Mouse (Mus musculus): ENCODE data around the gene Lrch3. TPM values are rescaled to one million over a fixed set of nuclear protein-coding genes. Genes with fewer than 3 reads are reported as not detected.

Lrch3 gene
- polyA plus RNA-seq, 1 experiment = 9.0 TPM

DNA sequence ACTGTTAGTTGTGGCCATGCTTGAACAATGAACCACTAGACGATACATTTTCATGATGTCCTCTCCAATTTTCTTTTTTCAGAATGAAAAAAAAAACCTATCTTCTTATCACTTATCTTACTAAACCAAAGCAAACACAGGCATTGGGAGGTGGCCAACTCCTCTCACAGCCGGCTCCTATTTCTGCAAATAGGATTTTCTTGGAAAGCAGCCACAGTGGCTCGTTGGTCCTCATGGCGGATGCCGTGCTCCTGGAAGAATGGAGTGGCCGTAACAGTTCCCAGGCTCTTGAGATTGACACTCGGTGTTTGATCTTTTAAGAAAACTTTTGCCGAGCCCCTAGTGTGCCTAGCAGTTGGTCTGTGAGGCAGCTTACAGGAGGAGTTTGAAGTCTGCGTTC, 91.3 kb downstream of the Lrch3 start:
- no peaks in the 10 kb centered on the region for H3K79me2 ChIP-seq (ENCODE audit: control insufficient read depth, insufficient read depth)

DNA sequence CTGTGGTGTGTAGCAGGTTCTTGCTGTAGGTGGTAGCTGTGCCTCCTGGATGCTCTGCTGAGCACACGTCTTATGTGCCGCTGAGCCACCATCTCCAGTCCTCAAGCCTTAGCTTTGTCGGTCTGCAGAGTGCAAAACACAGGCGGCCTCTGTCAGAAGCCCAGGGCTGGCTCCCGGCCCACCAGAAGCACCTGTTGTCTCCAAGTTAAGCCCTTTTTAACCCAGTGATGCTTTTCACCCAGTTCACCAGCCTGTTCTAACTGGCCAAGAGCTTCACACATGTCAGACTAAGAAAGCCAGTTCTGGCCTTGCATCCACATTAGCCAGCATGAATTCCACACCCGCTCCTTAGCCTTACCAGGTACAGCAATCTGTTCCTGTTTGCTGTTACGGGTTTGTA, 93.0 kb downstream of the Lrch3 start:
- H3ac ChIP-seq (ENCODE audit: control insufficient read depth, insufficient read length) = no peak overlapping the region
- peaks cover 34% of the 10 kb centered on the region for H3K36me3 ChIP-seq (ENCODE audit: control insufficient read depth, insufficient read depth)

More for the DNA sequence above, 91.3 kb downstream of the Lrch3 start:
- H3K4me2 ChIP-seq (ENCODE audit: low read depth) = no peak overlapping the region
- H3K27me3 ChIP-seq (ENCODE audit: control insufficient read depth, insufficient read depth, insufficient read length) = no peaks in the 10 kb centered on the region
- no peak overlapping the region for H3ac ChIP-seq (ENCODE audit: control insufficient read depth, insufficient read length)
- TF ChIP-seq MYOD1 (IDR thresholded peaks at IDR 0.05; ENCODE audit: control insufficient read depth in 1 of 3, insufficient read length in 2 of 3, low read depth in 2 of 3) (no peak), CEBPB (IDR thresholded peaks at IDR 0.05; ENCODE audit: insufficient read depth, poor library complexity, severe bottlenecking) (no peak), MAX (IDR thresholded peaks at IDR 0.05; ENCODE audit: low read depth) (no peak), USF1 (IDR thresholded peaks at IDR 0.05; ENCODE audit: low read depth) (no peak)
- no peak overlapping the region for H3K4me3 ChIP-seq
- H3K36me3 ChIP-seq (ENCODE audit: control insufficient read depth, insufficient read depth) = peaks cover 37% of the 10 kb centered on the region

DNA sequence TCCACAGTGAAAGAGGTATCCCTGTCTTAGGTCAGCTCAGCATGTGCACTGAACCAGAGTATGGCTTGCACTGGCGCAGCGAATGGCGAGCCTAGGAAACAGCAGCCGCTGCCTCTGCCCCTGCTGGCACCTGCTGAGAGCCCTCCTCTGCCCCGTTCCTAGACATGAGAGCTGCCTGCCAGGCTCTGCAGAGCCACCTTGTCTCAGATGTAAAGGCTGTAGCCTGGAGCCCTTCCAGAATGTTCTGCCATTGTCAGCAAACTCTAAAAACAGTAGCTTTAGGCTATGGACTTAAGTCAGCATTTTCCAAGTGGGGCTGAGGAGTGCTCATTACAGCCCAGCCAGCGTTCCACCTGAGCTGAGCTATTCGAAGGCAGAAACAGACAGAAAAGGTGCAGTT, 93.5 kb downstream of the Lrch3 start:
- H3K79me2 ChIP-seq (ENCODE audit: control insufficient read depth, insufficient read depth) = no peaks in the 10 kb centered on the region
- TF ChIP-seq REST (IDR thresholded peaks at IDR 0.05; ENCODE audit: insufficient read depth, insufficient read length) (no peak), TCF3 (IDR thresholded peaks at IDR 0.05; ENCODE audit: insufficient read length, low read depth) (no peak), SRF (IDR thresholded peaks at IDR 0.05; ENCODE audit: control insufficient read depth, insufficient read length, low read depth) (no peak), MAX (IDR thresholded peaks at IDR 0.05; ENCODE audit: low read depth) (no peak), MYOD1 (IDR thresholded peaks at IDR 0.05; ENCODE audit: control insufficient read depth in 1 of 3, insufficient read length in 2 of 3, low read depth in 2 of 3) (no peak), POLR2A (IDR thresholded peaks at IDR 0.05; ENCODE audit: insufficient read length, low read depth) (no peak), E2F4 (IDR thresholded peaks at IDR 0.05; ENCODE audit: insufficient read depth) (no peak), MYOG (IDR thresholded peaks at IDR 0.05; ENCODE audit: control insufficient read depth in 1 of 3, insufficient read depth in 1 of 3, insufficient read length in 2 of 3, low read depth in 2 of 3) (no peak), USF1 (IDR thresholded peaks at IDR 0.05; ENCODE audit: low read depth) (no peak)
- no peak overlapping the region for H3K4me3 ChIP-seq
- peaks cover 34% of the 10 kb centered on the region for H3K36me3 ChIP-seq (ENCODE audit: control insufficient read depth, insufficient read depth)
- no peaks in the 10 kb centered on the region for H3K27me3 ChIP-seq (ENCODE audit: control insufficient read depth, insufficient read depth, insufficient read length)
- no peak overlapping the region for H3ac ChIP-seq (ENCODE audit: control insufficient read depth, insufficient read length)
- H3K4me2 ChIP-seq (ENCODE audit: low read depth) = no peak overlapping the region

More for the DNA sequence above, 93.0 kb downstream of the Lrch3 start:
- TF ChIP-seq MYOD1 (IDR thresholded peaks at IDR 0.05; ENCODE audit: control insufficient read depth in 1 of 3, insufficient read length in 2 of 3, low read depth in 2 of 3) = peak in 1 of 3 experiments; percentile 45
- TF ChIP-seq POLR2A (IDR thresholded peaks at IDR 0.05; ENCODE audit: insufficient read length, low read depth) = no peak
- Histone ChIP-seq H3K79me2 (ENCODE audit: control insufficient read depth, insufficient read depth) (no peaks in the 10 kb centered on the region), H3K4me3 (no peak overlapping the region), H3K27me3 (ENCODE audit: control insufficient read depth, insufficient read depth, insufficient read length) (no peaks in the 10 kb centered on the region), H3K4me2 (ENCODE audit: low read depth) (no peak overlapping the region)

DNA sequence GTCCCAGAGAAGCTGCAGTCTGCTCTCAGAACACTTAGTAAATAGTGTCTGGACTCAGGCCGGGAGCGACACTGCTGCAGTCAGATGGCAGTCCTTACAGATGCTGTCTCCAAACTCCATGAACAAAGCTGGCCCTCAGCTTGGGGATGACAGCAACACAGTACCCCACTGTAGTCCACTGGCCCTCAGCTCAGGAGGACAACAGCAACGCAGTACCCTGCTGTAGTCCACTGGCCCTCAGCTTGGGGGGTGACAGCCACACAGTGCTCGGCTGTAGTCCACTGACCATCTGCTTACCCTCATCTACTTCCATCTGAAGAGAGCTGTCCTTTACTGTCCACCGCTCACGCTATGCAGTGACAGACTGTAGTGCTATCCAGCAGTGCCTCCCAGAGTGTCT, 96.3 kb downstream of the Lrch3 start:
- Histone ChIP-seq H3K79me2 (ENCODE audit: control insufficient read depth, insufficient read depth) (no peaks in the 10 kb centered on the region), H3K4me3 (no peak overlapping the region), H3K27me3 (ENCODE audit: control insufficient read depth, insufficient read depth, insufficient read length) (no peaks in the 10 kb centered on the region), H3ac (ENCODE audit: control insufficient read depth, insufficient read length) (no peak overlapping the region), H3K36me3 (ENCODE audit: control insufficient read depth, insufficient read depth) (peaks cover 41% of the 10 kb centered on the region), H3K4me2 (ENCODE audit: low read depth) (no peak overlapping the region)
- no peak for TF ChIP-seq REST (IDR thresholded peaks at IDR 0.05; ENCODE audit: insufficient read depth, insufficient read length)
- no peak for TF ChIP-seq POLR2A (IDR thresholded peaks at IDR 0.05; ENCODE audit: insufficient read length, low read depth)
- TF ChIP-seq TCF3 (IDR thresholded peaks at IDR 0.05; ENCODE audit: insufficient read length, low read depth) = no peak
- TF ChIP-seq SRF (IDR thresholded peaks at IDR 0.05; ENCODE audit: control insufficient read depth, insufficient read length, low read depth) = no peak
- no peak for TF ChIP-seq MYOD1 (IDR thresholded peaks at IDR 0.05; ENCODE audit: control insufficient read depth in 1 of 3, insufficient read length in 2 of 3, low read depth in 2 of 3)
- TF ChIP-seq MAX (IDR thresholded peaks at IDR 0.05; ENCODE audit: low read depth) = no peak
- no peak for TF ChIP-seq E2F4 (IDR thresholded peaks at IDR 0.05; ENCODE audit: insufficient read depth)
- no peak for TF ChIP-seq MYOG (IDR thresholded peaks at IDR 0.05; ENCODE audit: control insufficient read depth in 1 of 3, insufficient read depth in 1 of 3, insufficient read length in 2 of 3, low read depth in 2 of 3)
- no peak for TF ChIP-seq CEBPB (IDR thresholded peaks at IDR 0.05; ENCODE audit: insufficient read depth, poor library complexity, severe bottlenecking)
- no peak for TF ChIP-seq TCF12 (IDR thresholded peaks at IDR 0.05; ENCODE audit: insufficient read depth, poor library complexity, severe bottlenecking)
- TF ChIP-seq POLR2AphosphoS2 (IDR thresholded peaks at IDR 0.05; ENCODE audit: insufficient read length, low read depth) = no peak

DNA sequence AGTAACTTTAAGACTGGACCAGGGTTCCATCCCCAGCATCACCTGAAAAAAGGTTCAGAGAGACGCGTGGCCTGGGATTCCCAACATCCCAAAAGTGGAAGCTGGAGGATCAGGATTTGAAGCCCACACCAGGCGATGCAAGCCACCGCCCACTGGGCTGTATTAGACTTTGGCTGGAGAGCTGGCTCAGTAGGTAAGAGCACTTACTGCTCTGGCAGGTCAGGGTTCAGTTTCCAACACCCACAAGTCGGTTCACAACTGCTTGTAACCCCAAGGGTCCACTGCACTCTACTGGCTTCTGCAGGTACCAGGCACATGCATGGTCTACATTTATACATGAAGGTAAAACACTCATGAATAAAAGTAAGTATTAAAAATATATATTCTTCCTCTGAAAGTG, 99.9 kb downstream of the Lrch3 start:
- H3K36me3 ChIP-seq (ENCODE audit: control insufficient read depth, insufficient read depth) = peaks cover 24% of the 10 kb centered on the region
- H3K4me2 ChIP-seq (ENCODE audit: low read depth) = no peak overlapping the region
- no peak overlapping the region for H3K4me3 ChIP-seq
- H3ac ChIP-seq (ENCODE audit: control insufficient read depth, insufficient read length) = no peak overlapping the region
- no peaks in the 10 kb centered on the region for H3K27me3 ChIP-seq (ENCODE audit: control insufficient read depth, insufficient read depth, insufficient read length)
- no peaks in the 10 kb centered on the region for H3K79me2 ChIP-seq (ENCODE audit: control insufficient read depth, insufficient read depth)
- TF ChIP-seq TCF3 (IDR thresholded peaks at IDR 0.05; ENCODE audit: insufficient read length, low read depth) = no peak
- no peak for TF ChIP-seq TCF12 (IDR thresholded peaks at IDR 0.05; ENCODE audit: insufficient read depth, poor library complexity, severe bottlenecking)
- no peak for TF ChIP-seq SRF (IDR thresholded peaks at IDR 0.05; ENCODE audit: control insufficient read depth, insufficient read length, low read depth)
- no peak for TF ChIP-seq POLR2A (IDR thresholded peaks at IDR 0.05; ENCODE audit: insufficient read length, low read depth)
- no peak for TF ChIP-seq CEBPB (IDR thresholded peaks at IDR 0.05; ENCODE audit: insufficient read depth, poor library complexity, severe bottlenecking)
- TF ChIP-seq MAX (IDR thresholded peaks at IDR 0.05; ENCODE audit: low read depth) = no peak
- TF ChIP-seq MYOG (IDR thresholded peaks at IDR 0.05; ENCODE audit: control insufficient read depth in 1 of 3, insufficient read depth in 1 of 3, insufficient read length in 2 of 3, low read depth in 2 of 3) = no peak
- no peak for TF ChIP-seq USF1 (IDR thresholded peaks at IDR 0.05; ENCODE audit: low read depth)
- no peak for TF ChIP-seq REST (IDR thresholded peaks at IDR 0.05; ENCODE audit: insufficient read depth, insufficient read length)
- no peak for TF ChIP-seq MYOD1 (IDR thresholded peaks at IDR 0.05; ENCODE audit: control insufficient read depth in 1 of 3, insufficient read length in 2 of 3, low read depth in 2 of 3)
- no peak for TF ChIP-seq POLR2AphosphoS2 (IDR thresholded peaks at IDR 0.05; ENCODE audit: insufficient read length, low read depth)
- TF ChIP-seq E2F4 (IDR thresholded peaks at IDR 0.05; ENCODE audit: insufficient read depth) = no peak
